Mouse (Mus musculus): ENCODE results near the gene 1700024P04Rik. TPM values are rescaled to one million over a fixed set of nuclear protein-coding genes. Genes with fewer than 3 reads are reported as not detected.
"Not testable (repeated sequence)": the region's sequence is repeated elsewhere in the genome, so short reads cannot be mapped to it uniquely, and the experiment has no call there.

The 1700024P04Rik gene
- polyA plus RNA-seq, 1 experiment from 2014 or later: not detected

GRCm38 (mm10) chr13:99019831-99020669 is 35.7 kb upstream of the 1700024P04Rik start:
- TF ChIP-seq CTCF (IDR thresholded peaks at IDR 0.05; ENCODE audit: low read depth): no peak
- no peak overlapping the region for H3K27ac ChIP-seq (ENCODE audit: low read depth, low read length)
- ATAC-seq: peak; percentile 47; the same call in 1 of the 2 replicates

GRCm38 (mm10) chr13:99018526-99019201 is 34.3 kb upstream of the 1700024P04Rik start:
- peak; percentile 79; the same call in 1 of the 2 replicates for ATAC-seq
- TF ChIP-seq CTCF (IDR thresholded peaks at IDR 0.05; ENCODE audit: low read depth): no peak
- WGBS: 43% methylated on average over 15 of the region's 15 CpGs

More at GRCm38 (mm10) chr13:99019831-99020669, 35.7 kb upstream of the 1700024P04Rik start:
- no peak overlapping the region for H3K9ac ChIP-seq (ENCODE audit: low read depth, low read length)
- H3K36me3 ChIP-seq (ENCODE audit: control insufficient read depth, insufficient read depth): no peaks in the 10 kb centered on the region
- H3K9me3 ChIP-seq (ENCODE audit: control insufficient read depth): no peaks in the 10 kb centered on the region
- H3K27me3 ChIP-seq (replicated peaks; ENCODE audit: control insufficient read depth, insufficient read depth, low read length): no peaks in the 10 kb centered on the region
- no peaks in the 10 kb centered on the region for H3K4me1 ChIP-seq (replicated peaks; ENCODE audit: control insufficient read depth, insufficient read depth, low read length)
- WGBS: 68% methylated on average over 11 of the region's 11 CpGs
- H3K4me2 ChIP-seq (replicated peaks; ENCODE audit: low read depth): no peak overlapping the region
- no peak overlapping the region for H3K4me3 ChIP-seq (ENCODE audit: low read depth, low read length)

GRCm38 (mm10) chr13:99016696-99017095 is 32.3 kb upstream of the 1700024P04Rik start:
- Histone ChIP-seq H3K27ac (ENCODE audit: low read depth, low read length) (no peak overlapping the region), H3K36me3 (ENCODE audit: control insufficient read depth, insufficient read depth) (no peaks in the 10 kb centered on the region), H3K9ac (ENCODE audit: low read depth, low read length) (no peak overlapping the region), H3K4me1 (replicated peaks; ENCODE audit: control insufficient read depth, insufficient read depth, low read length) (no peaks in the 10 kb centered on the region), H3K9me3 (ENCODE audit: control insufficient read depth) (no peaks in the 10 kb centered on the region), H3K4me3 (ENCODE audit: low read depth, low read length) (no peak overlapping the region), H3K27me3 (replicated peaks; ENCODE audit: control insufficient read depth, insufficient read depth, low read length) (no peaks in the 10 kb centered on the region), H3K4me2 (replicated peaks; ENCODE audit: low read depth) (no peak overlapping the region)
- no peak for TF ChIP-seq CTCF (IDR thresholded peaks at IDR 0.05; ENCODE audit: low read depth)
- 72% methylated on average over 4 of the region's 4 CpGs for WGBS
- no peak for ATAC-seq

More at GRCm38 (mm10) chr13:99018526-99019201, 34.3 kb upstream of the 1700024P04Rik start:
- H3K36me3 ChIP-seq (ENCODE audit: control insufficient read depth, insufficient read depth): no peaks in the 10 kb centered on the region
- no peaks in the 10 kb centered on the region for H3K4me1 ChIP-seq (replicated peaks; ENCODE audit: control insufficient read depth, insufficient read depth, low read length)
- no peak overlapping the region for H3K4me3 ChIP-seq (ENCODE audit: low read depth, low read length)
- no peak overlapping the region for H3K9ac ChIP-seq (ENCODE audit: low read depth, low read length)
- H3K27ac ChIP-seq (ENCODE audit: low read depth, low read length): no peak overlapping the region
- H3K9me3 ChIP-seq (ENCODE audit: control insufficient read depth): no peaks in the 10 kb centered on the region
- H3K4me2 ChIP-seq (replicated peaks; ENCODE audit: low read depth): peak overlapping the region; percentile 37
- H3K27me3 ChIP-seq (replicated peaks; ENCODE audit: control insufficient read depth, insufficient read depth, low read length): no peaks in the 10 kb centered on the region

- no peaks in the 10 kb centered on the region for H3K9me3 ChIP-seq (ENCODE audit: control insufficient read depth)
- no peak overlapping the region for H3K27ac ChIP-seq (ENCODE audit: low read depth, low read length)
- 90% methylated on average over 5 of the region's 5 CpGs for WGBS
- H3K36me3 ChIP-seq (ENCODE audit: control insufficient read depth, insufficient read depth): no peaks in the 10 kb centered on the region
- no peak for TF ChIP-seq CTCF (IDR thresholded peaks at IDR 0.05; ENCODE audit: low read depth)
- H3K4me3 ChIP-seq (ENCODE audit: low read depth, low read length): no peak overlapping the region
- H3K4me2 ChIP-seq (replicated peaks; ENCODE audit: low read depth): no peak overlapping the region
- ATAC-seq: no peak
- H3K4me1 ChIP-seq (replicated peaks; ENCODE audit: control insufficient read depth, insufficient read depth, low read length): no peaks in the 10 kb centered on the region
- H3K27me3 ChIP-seq (replicated peaks; ENCODE audit: control insufficient read depth, insufficient read depth, low read length): no peaks in the 10 kb centered on the region
- H3K9ac ChIP-seq (ENCODE audit: low read depth, low read length): no peak overlapping the region
Measured at GRCm38 (mm10) chr13:99012891-99013290, 28.5 kb upstream of the 1700024P04Rik start.

- Histone ChIP-seq H3K4me2 (replicated peaks; ENCODE audit: low read depth) (no peak overlapping the region), H3K9me3 (ENCODE audit: control insufficient read depth) (0 out of 2 replicates have a peak, but pooled peaks cover 5% of the 10 kb centered on the region), H3K4me1 (replicated peaks; ENCODE audit: control insufficient read depth, insufficient read depth, low read length) (no peaks in the 10 kb centered on the region), H3K9ac (ENCODE audit: low read depth, low read length) (no peak overlapping the region), H3K27ac (ENCODE audit: low read depth, low read length) (no peak overlapping the region), H3K4me3 (ENCODE audit: low read depth, low read length) (no peak overlapping the region), H3K36me3 (ENCODE audit: control insufficient read depth, insufficient read depth) (no peaks in the 10 kb centered on the region), H3K27me3 (replicated peaks; ENCODE audit: control insufficient read depth, insufficient read depth, low read length) (no peaks in the 10 kb centered on the region)
- ATAC-seq: no peak
- no peak for TF ChIP-seq CTCF (IDR thresholded peaks at IDR 0.05; ENCODE audit: low read depth)
- 86% methylated on average over 5 of the region's 5 CpGs for WGBS
Measured at GRCm38 (mm10) chr13:99008013-99008412, 23.6 kb upstream of the 1700024P04Rik start.

GRCm38 (mm10) chr13:99006389-99007099 is 22.2 kb upstream of the 1700024P04Rik start:
- Histone ChIP-seq H3K36me3 (ENCODE audit: control insufficient read depth, insufficient read depth) (no peaks in the 10 kb centered on the region), H3K4me1 (replicated peaks; ENCODE audit: control insufficient read depth, insufficient read depth, low read length) (no peaks in the 10 kb centered on the region), H3K27ac (ENCODE audit: low read depth, low read length) (no peak overlapping the region), H3K9me3 (ENCODE audit: control insufficient read depth) (0 out of 2 replicates have a peak, but pooled peaks cover 5% of the 10 kb centered on the region), H3K27me3 (replicated peaks; ENCODE audit: control insufficient read depth, insufficient read depth, low read length) (no peaks in the 10 kb centered on the region), H3K4me3 (ENCODE audit: low read depth, low read length) (no peak overlapping the region), H3K9ac (ENCODE audit: low read depth, low read length) (no peak overlapping the region), H3K4me2 (replicated peaks; ENCODE audit: low read depth) (no peak overlapping the region)
- 75% methylated on average over 17 of the region's 17 CpGs for WGBS
- no peak for TF ChIP-seq CTCF (IDR thresholded peaks at IDR 0.05; ENCODE audit: low read depth)
- no peak for ATAC-seq

- not testable (repeated sequence) for H3K27me3 ChIP-seq (replicated peaks; ENCODE audit: control insufficient read depth, insufficient read depth, low read length); H3K27ac ChIP-seq (ENCODE audit: low read depth, low read length); H3K4me1 ChIP-seq (replicated peaks; ENCODE audit: control insufficient read depth, insufficient read depth, low read length); H3K36me3 ChIP-seq (ENCODE audit: control insufficient read depth, insufficient read depth); H3K9me3 ChIP-seq (ENCODE audit: control insufficient read depth); ATAC-seq; H3K4me2 ChIP-seq (replicated peaks; ENCODE audit: low read depth); H3K4me3 ChIP-seq (ENCODE audit: low read depth, low read length); H3K9ac ChIP-seq (ENCODE audit: low read depth, low read length)
- WGBS: 96% methylated on average over 2 of the region's 2 CpGs
Measured at GRCm38 (mm10) chr13:99001652-99002051, 17.3 kb upstream of the 1700024P04Rik start.
